Mouse (Mus musculus) hindbrain, embryonic 14.5 days (tissue): ENCODE measurements around the gene Mgat4a. TPM values are rescaled to one million over a fixed set of nuclear protein-coding genes. Genes with fewer than 3 reads are reported as not detected.
"Not testable (repeated sequence)": the region's sequence is repeated elsewhere in the genome, so short reads cannot be mapped to it uniquely, and the experiment has no call there.

Experiments used
- ATAC-seq: fragments of 200-750 bp; cut with Nextera tagmentation; 2 replicates; pipeline ENCODE4 v1.8.0; 2017; ENCODE audit warnings: moderate number of reproducible peaks, mild to moderate bottlenecking, moderate TSS enrichment, moderate library complexity; ENCODE audit not compliant: low FRiP score
- DNase-seq: peaks from one replicate; pipeline ENCODE4 v3.0.0-alpha.2; 2015; ENCODE audit warnings: low spot score
- H3K27ac ChIP-seq: fragments of 300-500 bp; sonication (generic); 2 replicates; pipeline ENCODE4 v1.5.1; 2014; ENCODE audit warnings: mild to moderate bottlenecking, moderate library complexity
- H3K27me3 ChIP-seq: fragments of 300-500 bp; sonication (generic); 2 replicates; pipeline ENCODE4 v1.6.1; 2014; ENCODE audit warnings: mild to moderate bottlenecking, low read length, mixed read lengths; ENCODE audit not compliant: control insufficient read depth, insufficient read depth
- H3K36me3 ChIP-seq: fragments of 300-500 bp; sonication (generic); replicated peaks from 2 replicates; pipeline ENCODE4 v1.6.1; 2014; ENCODE audit not compliant: control insufficient read depth, insufficient read depth
- H3K4me1 ChIP-seq: fragments of 300-500 bp; sonication (generic); replicated peaks from 2 replicates; pipeline ENCODE4 v1.6.1; 2014; ENCODE audit warnings: antibody characterized with exemption, low read length, mixed read lengths; ENCODE audit not compliant: control insufficient read depth, insufficient read depth
- H3K4me2 ChIP-seq: fragments of 300-500 bp; sonication (generic); replicated peaks from 2 replicates; pipeline ENCODE4 v1.6.1; 2014; ENCODE audit warnings: mild to moderate bottlenecking, moderate library complexity
- H3K4me3 ChIP-seq: fragments of 300-500 bp; sonication (generic); replicated peaks from 2 replicates; pipeline ENCODE4 v1.5.1; 2014; ENCODE audit warnings: mild to moderate bottlenecking, low read length
- H3K9ac ChIP-seq: fragments of 300-500 bp; sonication (generic); 2 replicates; pipeline ENCODE4 v1.6.1; 2014
- H3K9me3 ChIP-seq: fragments of 300-500 bp; sonication (generic); 2 replicates; pipeline ENCODE4 v1.6.1; 2016; ENCODE audit warnings: low read length; ENCODE audit not compliant: control insufficient read depth
- WGBS: fragments of 180-500 bp; shearing (Covaris S2); extraction: QIAGEN DNeasy Blood & Tissue Kit; methylation state at CpG from one replicate; pipeline ENCODE4 v1.1.7; 2014; 5-methylcytosine and 5-hydroxymethylcytosine counted together
- polyA plus RNA-seq: library from polyadenylated mRNA; unstranded; fragments of >200 nt; fragmentation: Nextera tagmentation; extraction: Ambion mirVana; gene quantifications from 2 replicates; pipeline ENCODE4 v1.2.1, GENCODE M21; 2014

Gene Mgat4a
- polyA plus RNA-seq, 1 experiment from 2014 or later: 11.0 TPM

DNA sequence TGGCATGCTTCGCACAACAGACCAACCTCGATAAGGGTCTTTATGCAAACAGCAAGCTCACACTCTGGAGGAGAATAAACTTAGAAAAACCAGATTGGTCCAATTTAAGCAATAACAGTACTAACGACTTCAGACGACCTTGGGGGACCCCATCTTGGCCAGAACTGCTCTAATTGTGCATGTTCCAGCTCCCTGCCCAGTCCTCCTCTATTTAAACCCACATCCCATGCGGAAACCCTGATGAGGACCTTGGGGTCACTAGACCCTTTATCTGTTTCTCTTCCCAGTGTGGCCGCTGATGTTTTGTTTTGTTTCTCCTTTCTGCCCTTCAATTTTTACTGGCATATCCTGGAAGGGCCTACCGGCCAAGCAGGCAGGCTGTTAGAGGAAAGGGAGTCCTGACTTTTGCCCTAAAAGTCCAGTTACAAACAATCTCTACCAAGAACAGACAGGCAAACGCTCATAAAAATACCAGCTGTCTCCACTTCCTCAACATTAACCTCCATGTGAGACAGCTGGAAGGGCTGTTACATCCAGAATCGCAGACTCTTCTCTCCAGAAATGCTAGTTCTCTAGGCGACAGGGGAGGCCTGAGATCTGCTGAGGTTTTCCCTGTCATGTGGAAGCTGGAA is 36.0 kb downstream of the Mgat4a start:
- H3K4me2 ChIP-seq: no peak overlapping the region
- peaks cover 51% of the 10 kb centered on the region for H3K27me3 ChIP-seq
- H3K36me3 ChIP-seq: no peaks in the 10 kb centered on the region
- DNase-seq (no peak), ATAC-seq (no peak)
- peaks cover 9% of the 10 kb centered on the region for H3K9me3 ChIP-seq
- no peak overlapping the region for H3K27ac ChIP-seq
- no peak overlapping the region for H3K4me3 ChIP-seq
- H3K4me1 ChIP-seq: no peaks in the 10 kb centered on the region
- no peak overlapping the region for H3K9ac ChIP-seq
- 77% methylated on average over 10 of the region's 10 CpGs for WGBS

DNA sequence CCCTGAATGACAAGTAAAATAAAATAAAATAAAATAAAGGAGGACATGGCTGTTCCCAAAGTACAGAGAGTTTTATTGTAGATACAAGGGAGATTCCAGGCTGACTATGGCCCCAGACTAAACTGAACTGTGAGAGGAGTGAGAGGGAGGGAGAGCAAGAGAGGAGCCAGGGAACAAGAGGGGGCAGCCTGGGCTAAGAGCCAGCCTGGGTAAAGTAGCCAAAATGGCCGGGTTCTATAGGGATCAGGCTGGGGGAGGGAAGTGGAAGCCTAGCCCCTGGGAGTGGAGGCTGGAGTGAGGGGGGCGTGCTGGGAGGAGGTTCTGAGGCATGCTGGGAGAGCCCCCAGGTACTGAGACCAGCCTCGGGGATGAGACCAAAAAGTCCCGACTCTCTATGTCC is 37.2 kb downstream of the Mgat4a start:
- H3K9ac ChIP-seq: no peak overlapping the region
- H3K4me3 ChIP-seq: no peak overlapping the region
- DNase-seq (no peak), ATAC-seq (no peak)
- peaks cover 9% of the 10 kb centered on the region for H3K9me3 ChIP-seq
- H3K4me2 ChIP-seq: no peak overlapping the region
- WGBS: 80% methylated on average over 4 of the region's 4 CpGs
- H3K36me3 ChIP-seq: no peaks in the 10 kb centered on the region
- 0 out of 2 replicates have a peak, but pooled peaks cover 5% of the 10 kb centered on the region for H3K4me1 ChIP-seq
- no peak overlapping the region for H3K27ac ChIP-seq
- H3K27me3 ChIP-seq: peaks cover 60% of the 10 kb centered on the region

DNA sequence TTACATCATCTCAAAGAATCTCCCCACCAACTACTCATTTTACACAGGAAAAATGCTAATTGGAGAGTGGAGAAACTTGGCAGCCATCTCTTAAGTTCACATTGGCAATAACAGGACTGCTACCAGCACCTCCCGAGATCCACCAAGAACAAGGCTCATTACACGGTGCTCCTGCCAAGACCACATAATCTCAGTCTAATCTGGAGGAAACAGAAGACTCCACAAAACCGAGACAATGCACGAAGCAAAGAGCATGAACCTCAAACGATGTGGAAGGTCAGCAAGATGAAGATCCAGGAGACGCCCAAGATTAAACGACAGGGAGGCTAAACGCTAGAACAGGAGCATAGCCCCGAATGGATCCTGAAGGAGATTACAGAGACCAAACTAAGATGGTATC is 38.5 kb downstream of the Mgat4a start:
- DNase-seq (no peak), ATAC-seq (no peak)
- no peaks in the 10 kb centered on the region; the same call in 1 of the 2 replicates for H3K36me3 ChIP-seq
- 0 out of 2 replicates have a peak, but pooled peaks cover 5% of the 10 kb centered on the region for H3K4me1 ChIP-seq
- peaks cover 9% of the 10 kb centered on the region; the same call in 1 of the 2 replicates for H3K9me3 ChIP-seq
- no peak overlapping the region for H3K27ac ChIP-seq
- peaks cover 73% of the 10 kb centered on the region for H3K27me3 ChIP-seq
- H3K9ac ChIP-seq: no peak overlapping the region
- WGBS: 91% methylated on average over 9 of the region's 9 CpGs
- H3K4me3 ChIP-seq: no peak overlapping the region
- H3K4me2 ChIP-seq: no peak overlapping the region

DNA sequence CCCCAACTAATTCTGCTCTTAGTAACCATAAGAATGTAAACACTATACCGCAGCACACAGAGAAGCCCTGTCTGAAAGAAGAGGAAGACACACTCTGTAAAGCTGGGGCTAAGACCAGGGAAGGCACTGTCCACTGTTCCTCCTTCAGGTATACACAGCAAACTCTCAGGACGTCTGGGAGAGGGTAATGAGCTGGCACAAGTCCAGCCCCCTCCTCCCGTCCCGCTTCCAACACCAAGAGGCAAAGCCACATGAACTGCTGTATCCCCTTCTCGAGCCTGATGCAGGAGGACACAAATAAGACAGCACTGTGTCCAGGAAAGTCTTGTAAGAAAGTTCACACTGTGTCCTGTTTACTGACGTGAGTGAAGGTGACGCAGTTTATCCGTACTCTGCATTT is 40.1 kb downstream of the Mgat4a start:
- Histone ChIP-seq H3K27ac (no peak overlapping the region), H3K4me3 (no peak overlapping the region), H3K4me1 (0 out of 2 replicates have a peak, but pooled peaks cover 5% of the 10 kb centered on the region), H3K4me2 (no peak overlapping the region), H3K27me3 (peaks cover 83% of the 10 kb centered on the region), H3K36me3 (no peaks in the 10 kb centered on the region; the same call in 1 of the 2 replicates), H3K9ac (no peak overlapping the region), H3K9me3 (no peaks in the 10 kb centered on the region)
- DNase-seq: no peak
- 60% methylated on average over 8 of the region's 8 CpGs for WGBS
- ATAC-seq: no peak

DNA sequence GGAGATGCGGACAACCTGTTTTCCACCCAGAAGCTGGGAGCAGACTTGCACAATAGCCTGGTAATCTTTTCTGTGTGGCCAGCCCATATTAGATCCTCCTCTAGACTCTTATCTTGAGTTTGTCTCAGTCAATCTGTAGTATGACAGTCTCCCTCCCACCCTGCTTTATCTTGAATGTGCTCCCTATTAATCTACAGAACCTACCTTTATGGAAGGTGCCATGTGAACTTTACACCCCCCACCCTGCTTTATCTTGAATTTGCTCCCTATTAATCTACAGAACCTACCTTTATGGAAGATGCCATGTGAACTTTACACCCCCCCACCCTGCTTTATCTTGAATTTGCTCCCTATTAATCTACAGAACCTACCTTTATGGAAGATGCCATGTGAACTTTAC is 41.4 kb downstream of the Mgat4a start:
- not testable (repeated sequence) for ATAC-seq, H3K36me3 ChIP-seq, H3K27ac ChIP-seq, H3K9ac ChIP-seq, H3K4me3 ChIP-seq, DNase-seq, H3K4me2 ChIP-seq, H3K4me1 ChIP-seq, H3K9me3 ChIP-seq
- peaks cover 85% of the 10 kb centered on the region for H3K27me3 ChIP-seq
- 29% methylated on average over 1 of the region's 1 CpGs for WGBS

DNA sequence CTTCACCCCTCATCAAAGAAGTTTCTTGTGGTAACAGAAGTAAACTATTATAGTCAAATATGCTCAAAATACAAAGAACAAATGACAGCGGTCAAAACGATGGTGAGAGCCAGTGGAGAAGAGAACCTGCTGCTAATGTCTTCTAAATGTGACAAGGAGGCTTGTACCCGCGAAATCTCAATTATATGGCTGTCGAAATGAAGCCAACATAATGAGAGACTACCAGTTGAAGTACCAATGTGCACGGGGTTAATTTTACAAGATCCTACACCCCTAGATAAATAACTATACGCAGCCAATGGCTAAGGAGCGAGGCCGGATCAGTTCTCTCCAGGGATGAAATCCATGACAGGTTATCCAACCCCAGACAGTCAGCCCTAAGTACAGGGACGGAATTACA is 41.9 kb downstream of the Mgat4a start:
- DNase-seq (no peak), ATAC-seq (no peak)
- Histone ChIP-seq H3K4me2 (no peak overlapping the region), H3K27me3 (peaks cover 89% of the 10 kb centered on the region), H3K36me3 (no peaks in the 10 kb centered on the region; the same call in 1 of the 2 replicates), H3K27ac (no peak overlapping the region), H3K9me3 (no peaks in the 10 kb centered on the region), H3K4me1 (0 out of 2 replicates have a peak, but pooled peaks cover 5% of the 10 kb centered on the region), H3K9ac (no peak overlapping the region), H3K4me3 (no peak overlapping the region)
- WGBS: 30% methylated on average over 10 of the region's 10 CpGs

DNA sequence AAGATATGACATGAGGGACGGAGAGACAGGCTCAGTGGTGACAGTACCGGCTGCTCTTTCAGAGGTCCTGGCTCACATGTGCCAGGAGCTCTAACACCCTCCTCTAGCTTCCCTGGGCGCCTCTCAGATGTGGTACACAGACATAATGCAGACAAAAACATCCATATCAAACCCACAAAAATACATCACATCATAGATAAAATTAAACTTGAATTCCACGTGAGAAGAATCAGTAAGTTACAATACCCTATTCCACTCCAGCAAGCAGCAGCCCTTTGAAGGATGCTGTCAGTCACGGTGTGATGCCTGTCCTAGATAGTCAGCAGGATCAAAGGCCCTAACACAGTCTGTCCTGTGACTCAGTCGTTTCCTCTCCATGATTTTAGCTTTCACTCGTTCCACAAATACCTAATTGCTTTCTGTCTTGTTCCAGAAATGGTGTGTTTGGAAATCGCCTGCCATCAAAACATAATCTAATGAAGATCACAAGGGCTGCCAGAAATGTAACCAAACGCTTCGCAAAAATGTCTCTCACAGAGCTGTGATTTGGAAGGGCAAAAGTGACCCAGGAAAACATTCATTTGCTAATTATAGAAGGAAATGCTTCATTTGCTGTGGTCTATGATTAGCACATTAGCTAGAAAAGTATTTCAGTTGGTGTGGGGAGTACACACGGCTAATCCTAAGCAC is 44.1 kb downstream of the Mgat4a start:
- H3K4me3 ChIP-seq: no peak overlapping the region
- no peaks in the 10 kb centered on the region; the same call in 1 of the 2 replicates for H3K36me3 ChIP-seq
- no peaks in the 10 kb centered on the region for H3K9me3 ChIP-seq
- no peak overlapping the region for H3K4me2 ChIP-seq
- DNase-seq: no peak
- no peak overlapping the region for H3K9ac ChIP-seq
- H3K27me3 ChIP-seq: peaks cover 71% of the 10 kb centered on the region
- no peak for ATAC-seq
- 68% methylated on average over 11 of the region's 11 CpGs for WGBS
- 0 out of 2 replicates have a peak, but pooled peaks cover 5% of the 10 kb centered on the region for H3K4me1 ChIP-seq
- H3K27ac ChIP-seq: no peak overlapping the region

DNA sequence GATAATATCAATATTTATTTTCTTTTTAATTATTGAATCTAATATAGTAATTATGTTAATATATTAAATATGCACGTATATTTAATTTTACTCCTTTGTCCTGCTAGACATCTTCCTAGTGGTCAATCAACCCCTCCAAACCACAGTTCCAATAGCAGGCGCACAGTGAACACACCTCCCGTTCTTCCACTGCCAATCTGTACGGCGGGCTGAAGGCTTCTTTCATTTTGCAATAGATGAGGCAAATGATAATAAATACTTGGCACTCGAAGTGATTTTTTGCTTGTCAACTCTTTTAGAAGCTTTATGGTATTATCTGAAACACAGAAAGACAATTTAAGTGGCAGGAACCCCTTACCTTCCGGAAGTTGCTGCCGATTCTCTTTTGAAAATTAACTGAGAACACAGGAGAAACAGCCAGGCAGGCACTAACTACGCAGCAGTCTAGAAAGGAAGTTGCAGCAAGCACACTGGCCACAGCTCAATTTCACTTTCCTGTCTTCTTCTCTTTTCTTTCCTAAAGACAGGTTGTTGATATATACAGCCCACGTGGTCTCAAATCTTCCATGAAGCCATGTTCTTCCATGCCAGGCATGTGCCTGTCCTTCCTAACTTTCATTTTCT is 45.0 kb downstream of the Mgat4a start:
- Histone ChIP-seq H3K27ac (no peak overlapping the region), H3K4me3 (no peak overlapping the region), H3K27me3 (peaks cover 62% of the 10 kb centered on the region), H3K9me3 (no peaks in the 10 kb centered on the region), H3K36me3 (no peaks in the 10 kb centered on the region; the same call in 1 of the 2 replicates), H3K4me1 (0 out of 2 replicates have a peak, but pooled peaks cover 5% of the 10 kb centered on the region), H3K4me2 (no peak overlapping the region), H3K9ac (no peak overlapping the region)
- no peak for ATAC-seq
- no peak for DNase-seq
- 83% methylated on average over 10 of the region's 10 CpGs for WGBS

DNA sequence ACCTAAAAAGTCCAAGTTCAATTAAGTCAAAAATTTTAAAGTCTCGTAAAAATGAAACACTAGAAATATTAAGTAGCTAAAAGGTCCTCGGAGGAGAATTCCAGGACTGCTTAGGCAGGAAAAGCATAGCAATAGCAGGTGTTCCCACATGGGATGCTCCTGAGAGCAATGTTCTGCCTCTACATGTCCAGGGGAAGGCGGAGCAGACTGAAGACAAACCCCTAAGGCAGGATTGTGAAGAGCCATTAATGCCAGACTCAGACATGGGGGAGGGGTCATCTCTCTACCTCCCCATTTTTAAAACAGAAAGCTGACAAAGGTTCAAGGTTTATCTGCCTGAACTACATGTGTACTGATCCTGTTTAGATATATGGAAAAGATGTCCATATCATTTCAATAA is 45.7 kb downstream of the Mgat4a start:
- Histone ChIP-seq H3K4me2 (no peak overlapping the region), H3K27me3 (peaks cover 58% of the 10 kb centered on the region), H3K9me3 (no peaks in the 10 kb centered on the region), H3K9ac (no peak overlapping the region), H3K4me1 (0 out of 2 replicates have a peak, but pooled peaks cover 5% of the 10 kb centered on the region), H3K36me3 (no peaks in the 10 kb centered on the region; the same call in 1 of the 2 replicates), H3K27ac (no peak overlapping the region), H3K4me3 (no peak overlapping the region)
- 79% methylated on average over 3 of the region's 3 CpGs for WGBS
- ATAC-seq (no peak), DNase-seq (no peak)
